Mouse (Mus musculus): Measurements from ENCODE around the gene Ttc7b.

Gene Ttc7b

DNA sequence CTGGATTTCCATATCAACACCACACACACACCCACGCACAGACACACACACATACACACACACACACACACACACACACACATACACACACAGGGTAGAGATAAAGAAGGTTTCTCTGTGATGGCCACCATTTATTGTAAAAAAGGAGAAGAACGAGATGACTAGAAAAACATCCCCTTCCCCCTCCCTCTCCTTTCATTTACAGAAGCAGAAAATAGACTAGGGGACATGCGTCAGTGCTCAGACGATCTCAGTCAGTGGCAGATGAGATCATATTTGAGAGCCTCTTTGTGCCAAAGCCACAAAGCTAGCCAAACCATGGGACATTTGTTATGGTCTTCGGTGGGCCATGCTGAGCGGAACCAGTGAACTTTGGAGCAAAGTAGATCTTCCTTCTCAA is 75.4 kb downstream of the Ttc7b start:
- DNase-seq, result no peak

DNA sequence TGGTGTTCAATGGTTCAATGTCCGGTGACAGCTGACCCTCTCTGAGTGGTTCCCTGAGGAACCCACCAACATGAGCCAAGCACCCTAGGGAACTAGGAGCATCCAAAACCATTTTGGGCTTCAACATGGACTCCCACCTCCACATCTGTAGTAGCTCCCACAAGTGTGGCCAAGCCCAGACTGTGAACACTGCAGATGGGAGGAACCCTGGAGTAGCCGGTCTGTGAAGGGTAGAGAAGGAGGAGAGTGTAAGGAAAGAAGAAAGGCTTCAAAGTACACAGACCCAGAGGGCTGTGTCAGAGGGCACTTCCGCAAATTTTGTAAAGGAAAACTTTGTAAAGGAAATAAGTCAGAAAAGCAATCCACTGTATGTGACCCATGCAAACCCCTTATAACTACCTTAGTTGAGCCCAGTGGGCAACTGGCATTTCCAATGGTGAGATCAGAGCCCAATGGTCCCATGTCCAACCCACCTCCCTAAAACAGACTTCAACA is 75.9 kb downstream of the Ttc7b start:
- DNase-seq, result no peak

DNA sequence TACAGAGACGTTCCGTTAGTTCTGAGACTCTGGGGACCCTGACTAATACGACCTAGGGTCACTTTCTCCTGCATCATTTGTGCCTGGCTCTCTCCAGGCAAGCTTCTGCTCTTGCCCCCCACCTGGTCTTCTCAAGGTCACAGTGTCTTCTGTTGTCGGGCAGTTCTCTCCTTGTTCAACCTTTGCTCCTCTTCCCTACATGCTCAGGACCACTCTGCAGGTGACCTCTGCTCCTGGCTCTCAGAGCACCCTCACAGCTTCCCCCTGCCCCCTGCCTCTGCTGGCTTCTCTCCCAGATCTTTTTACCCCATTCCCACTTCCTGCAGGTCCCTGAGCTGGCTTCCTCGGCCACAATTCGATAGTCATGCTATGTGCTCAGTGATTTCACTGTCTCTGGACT is 77.2 kb downstream of the Ttc7b start:
- no peak for DNase-seq

DNA sequence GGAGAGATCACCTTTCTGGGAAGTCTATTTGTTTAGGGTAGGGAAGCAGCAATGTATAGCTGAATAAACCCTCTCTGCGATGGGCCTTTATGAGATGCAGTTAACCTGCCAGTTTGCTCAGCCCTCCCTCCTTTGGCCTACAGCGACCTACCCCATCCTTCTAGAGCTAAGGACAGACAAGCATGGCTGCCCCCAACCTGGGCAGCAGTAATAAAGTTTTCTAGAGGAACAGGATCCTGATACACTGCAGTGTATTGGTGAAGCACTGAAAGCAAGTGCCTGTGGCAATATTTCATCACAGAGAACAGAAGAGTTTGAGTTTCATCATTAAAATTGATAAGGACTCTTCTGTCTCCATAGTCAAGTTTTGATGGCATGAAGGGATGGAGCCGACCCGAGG is 79.0 kb downstream of the Ttc7b start:
- DNase-seq, result no peak

DNA sequence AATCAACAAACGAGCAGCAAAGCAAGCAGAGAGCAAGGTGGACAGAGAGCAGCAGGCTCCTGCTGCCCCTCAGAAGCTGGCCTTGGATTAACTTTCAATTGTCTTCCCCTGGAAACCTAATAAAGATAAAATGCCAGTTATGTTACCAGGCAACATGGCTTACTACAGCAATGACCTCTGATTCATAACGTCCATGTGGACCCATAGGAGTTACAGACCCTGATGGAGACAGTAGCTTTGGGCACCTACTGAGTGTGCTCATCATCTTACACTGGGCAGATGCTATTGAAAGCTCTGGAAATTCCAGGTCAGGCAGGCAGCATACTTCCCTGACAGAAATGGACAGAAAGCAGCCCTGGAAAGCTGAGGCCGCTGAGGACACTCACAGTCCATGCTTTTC is 80.7 kb downstream of the Ttc7b start:
- no peak for DNase-seq

DNA sequence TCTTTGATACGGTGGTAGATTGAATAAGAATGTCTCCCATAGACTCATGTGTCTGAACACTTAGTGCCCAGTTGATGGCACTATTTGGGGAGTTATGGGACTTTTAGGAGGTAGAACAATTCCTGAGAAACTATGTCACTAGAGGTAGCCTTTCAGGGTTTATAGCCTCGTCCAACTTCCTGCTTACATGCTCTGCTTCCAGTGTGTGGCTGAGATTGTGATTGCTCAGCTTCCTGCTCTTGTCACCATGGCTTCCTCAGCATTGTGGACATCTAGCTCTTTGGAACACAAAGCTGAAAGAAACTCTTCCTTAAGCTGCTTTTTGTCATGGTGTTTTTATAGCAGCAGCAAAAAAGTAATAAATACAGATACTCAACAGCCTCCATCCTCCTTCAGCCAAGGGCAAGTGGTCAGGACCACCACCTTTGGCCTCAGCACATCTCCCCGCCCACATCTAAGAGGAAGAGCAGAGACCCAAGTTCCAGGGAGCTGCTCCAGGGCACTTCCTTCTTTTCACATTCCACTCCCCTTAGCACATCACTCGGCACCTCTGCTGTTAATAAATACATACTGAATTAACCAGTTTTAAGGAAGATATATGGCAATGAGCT is 81.4 kb downstream of the Ttc7b start:
- DNase-seq, result peak; percentile 36

DNA sequence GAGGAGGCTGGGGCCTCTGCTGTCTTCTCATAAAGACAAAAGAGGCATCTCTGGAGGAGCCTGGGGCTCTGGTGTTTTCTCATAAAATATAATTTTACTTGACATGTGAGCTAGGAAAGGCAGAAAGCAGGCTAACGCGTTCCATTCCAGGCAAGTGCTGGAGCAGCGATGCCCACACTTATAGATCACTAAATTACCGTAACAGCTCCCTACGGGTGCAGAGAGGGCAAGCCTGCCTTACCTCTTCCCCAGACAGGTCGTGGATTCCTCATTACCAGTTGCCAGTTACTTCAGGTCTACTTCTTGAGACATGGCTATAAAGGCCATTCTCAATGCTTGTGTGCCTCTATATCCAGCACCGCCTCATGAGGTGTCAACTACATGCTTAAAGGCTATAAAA is 82.1 kb downstream of the Ttc7b start:
- no peak for DNase-seq

DNA sequence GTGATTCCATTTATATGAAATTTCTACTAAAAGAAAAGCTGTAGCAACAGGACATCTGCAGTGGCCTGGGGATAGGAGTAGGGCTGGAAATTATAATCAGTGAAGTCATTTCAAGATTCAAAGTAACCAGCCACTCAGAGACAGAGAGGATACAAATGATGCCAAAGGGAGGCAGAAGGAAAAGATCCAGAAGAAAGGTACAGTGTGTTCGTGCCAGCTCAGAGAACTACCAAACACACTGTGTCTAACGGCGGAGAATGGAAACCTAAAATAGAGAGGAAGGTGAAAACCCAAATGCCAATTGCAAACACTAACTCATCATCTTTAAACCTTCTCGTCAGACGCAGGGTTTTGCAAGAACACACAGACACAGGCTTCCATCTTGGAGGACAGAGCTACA is 82.8 kb downstream of the Ttc7b start:
- DNase-seq, result no peak

DNA sequence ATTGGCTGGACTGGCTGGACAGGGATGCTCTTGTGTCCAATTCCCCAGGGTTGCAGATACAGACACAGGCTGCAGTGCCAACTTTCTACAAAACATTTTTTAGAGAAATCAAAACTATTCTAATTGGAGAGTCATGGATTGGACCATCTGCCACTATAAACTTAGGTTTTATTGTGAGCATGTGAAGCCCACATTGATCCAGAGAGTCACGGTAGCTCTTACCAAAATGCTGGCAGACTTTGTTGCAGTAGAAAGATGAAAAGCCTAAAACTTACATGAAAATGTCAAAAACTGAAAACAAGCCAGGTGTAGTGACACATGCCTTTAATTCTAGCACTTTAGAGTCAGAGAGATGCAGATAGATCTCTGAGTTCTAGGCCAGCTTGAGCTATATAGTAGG is 84.9 kb downstream of the Ttc7b start:
- DNase-seq, result no peak

DNA sequence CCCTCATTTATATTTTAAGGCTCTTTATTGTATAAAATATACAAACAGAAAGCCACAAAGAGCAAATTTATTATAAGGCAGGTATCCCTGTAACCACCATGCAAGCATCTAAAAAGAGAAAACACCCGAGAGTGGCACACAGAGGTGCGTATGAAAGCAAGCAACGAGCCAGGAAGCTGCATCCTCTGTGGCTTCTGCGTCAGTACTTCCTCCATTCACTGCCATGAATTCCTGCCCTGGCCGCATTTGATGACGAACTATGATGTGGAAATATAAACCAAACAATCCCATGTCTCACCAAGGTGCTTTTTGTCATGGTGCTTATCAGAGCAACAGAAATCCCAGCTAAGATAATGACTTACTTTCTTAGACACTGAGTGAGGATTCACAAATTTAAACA is 88.8 kb downstream of the Ttc7b start:
- no peak for DNase-seq

DNA sequence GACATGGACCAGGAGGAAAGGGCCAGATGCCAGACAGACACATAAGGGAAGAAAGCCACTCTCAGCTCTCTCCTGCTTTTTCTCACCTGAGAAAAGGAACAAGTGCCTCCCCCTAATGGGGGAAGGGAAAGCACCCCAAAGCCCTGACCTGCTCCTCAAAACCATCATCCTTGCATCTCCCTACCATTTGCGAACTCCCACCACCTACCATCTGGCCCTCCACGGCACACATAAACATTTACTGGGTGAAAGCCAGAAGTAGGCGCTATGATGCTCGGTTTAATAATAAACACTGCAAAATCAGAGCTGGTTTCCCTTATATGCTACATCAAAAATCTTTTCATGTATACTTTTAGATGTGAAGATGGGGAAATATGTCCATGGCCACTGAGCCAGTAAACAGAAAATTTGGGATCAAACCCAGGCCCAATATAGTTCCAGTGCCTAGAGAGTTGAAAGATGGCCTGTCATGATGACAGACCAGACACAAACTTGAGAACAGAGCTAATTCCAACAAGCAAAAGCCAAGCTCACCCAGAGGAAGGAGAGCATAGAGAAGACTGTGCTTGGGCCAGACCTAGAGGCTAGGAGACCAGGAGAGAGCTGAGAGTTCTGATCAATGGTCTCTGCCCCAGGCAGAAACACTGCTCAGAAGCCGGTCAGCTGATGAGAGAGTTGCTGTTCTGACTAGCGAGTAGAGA is 91.1 kb downstream of the Ttc7b start:
- no peak for DNase-seq

DNA sequence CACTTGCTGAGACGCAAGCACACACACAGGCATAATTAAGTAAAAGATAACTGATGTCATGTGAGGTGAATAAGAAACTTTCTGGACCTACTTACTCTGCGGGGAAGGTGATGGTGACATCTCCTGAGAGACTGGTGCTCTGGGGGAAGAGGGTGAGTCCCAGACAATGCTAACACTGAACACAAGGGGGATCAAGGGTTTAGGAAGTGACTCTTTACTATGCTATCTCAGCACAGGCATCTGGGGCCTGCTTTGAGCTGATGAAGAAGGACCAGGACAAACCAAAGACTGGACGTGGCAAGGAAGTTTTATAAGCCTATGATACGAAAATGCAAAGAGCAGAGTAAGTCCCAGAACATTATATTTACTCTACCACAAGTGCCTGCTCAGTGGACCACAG is 92.4 kb downstream of the Ttc7b start:
- no peak for DNase-seq

DNA sequence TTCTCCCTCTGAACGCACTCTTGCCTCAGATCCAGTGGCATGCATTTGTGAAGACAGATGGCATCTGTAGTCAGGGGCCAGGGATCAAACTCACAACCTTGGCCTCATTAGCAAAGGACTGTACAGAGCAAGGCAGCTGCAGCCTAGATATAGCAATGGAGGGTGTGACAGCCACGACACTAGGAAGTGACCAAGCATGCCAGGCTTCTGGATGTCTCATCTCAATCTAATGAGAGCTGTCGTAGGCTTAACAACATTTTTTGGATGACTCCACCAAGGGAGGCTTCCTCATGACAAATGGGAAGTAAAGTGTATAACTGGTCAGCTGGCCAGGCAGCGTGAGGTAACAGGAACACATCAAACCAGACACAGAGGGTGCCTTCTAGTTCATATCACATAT is 94.4 kb downstream of the Ttc7b start:
- DNase-seq, result no peak

DNA sequence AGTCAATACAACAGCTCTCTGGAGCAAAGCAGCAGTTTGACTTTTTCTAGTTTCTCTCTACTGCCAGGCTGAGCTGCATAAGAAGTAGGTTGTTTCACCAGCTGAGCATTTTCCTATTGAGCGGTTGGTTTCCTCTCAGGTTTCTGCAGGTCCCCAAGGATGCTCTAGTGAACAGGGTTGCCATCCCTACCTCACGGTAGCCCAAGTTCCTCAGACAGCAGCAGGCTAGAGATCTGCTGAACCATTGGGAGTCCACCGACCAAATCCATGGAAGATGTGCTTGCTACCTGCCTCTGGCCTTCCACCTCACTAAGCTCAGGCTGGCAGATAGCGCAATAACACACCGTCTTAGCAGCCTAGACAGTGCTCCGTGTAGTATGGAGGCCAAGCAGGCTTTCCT is 95.6 kb downstream of the Ttc7b start:
- no peak for DNase-seq

DNA sequence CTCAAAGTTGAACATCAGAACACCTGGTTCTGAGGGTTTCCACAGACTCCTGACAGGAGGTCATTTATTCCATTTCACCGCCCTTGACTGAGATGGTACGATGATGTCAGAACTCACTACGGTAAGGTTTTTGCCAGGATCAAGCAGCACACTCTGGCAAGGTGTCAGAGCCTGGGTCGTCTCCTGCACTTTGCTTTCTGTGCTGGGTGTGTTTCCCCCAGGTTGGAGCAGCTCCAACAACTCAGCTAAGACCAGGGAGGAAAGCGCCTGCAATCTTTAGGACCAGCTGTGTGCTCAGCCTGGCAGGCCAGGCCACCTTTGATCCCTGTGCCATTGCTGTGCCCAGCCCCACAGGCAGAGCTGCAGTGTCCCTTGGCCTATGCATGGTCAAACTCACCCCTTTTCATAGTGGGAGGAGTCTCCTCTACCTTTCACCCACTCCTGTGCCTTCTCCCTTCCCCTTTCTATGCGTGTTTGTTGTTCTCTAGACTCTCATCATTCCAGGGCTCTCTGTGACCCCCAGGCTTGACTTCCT is 98.3 kb downstream of the Ttc7b start:
- peak; percentile 87 for DNase-seq

DNA sequence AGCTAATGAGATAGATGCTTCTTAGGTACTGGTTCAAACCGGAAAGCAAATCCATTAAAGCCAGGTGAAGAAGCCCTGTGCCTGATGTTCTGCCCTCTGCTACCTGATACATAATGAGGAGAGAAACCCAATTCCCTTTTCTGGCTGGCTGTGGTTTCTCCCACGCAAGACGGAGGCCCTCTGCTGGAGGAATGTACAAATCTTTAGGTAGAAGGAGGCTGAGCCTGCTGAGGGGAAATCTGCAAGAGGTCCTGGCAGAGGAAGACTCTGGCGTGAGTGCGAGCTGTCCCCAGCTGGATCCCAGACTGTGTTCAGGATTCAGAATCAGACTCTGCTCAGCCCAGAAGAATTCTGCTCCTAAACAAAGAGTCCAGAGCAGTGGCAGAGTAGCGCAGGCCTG is 99.1 kb downstream of the Ttc7b start:
- DNase-seq, result peak; percentile 35

DNA sequence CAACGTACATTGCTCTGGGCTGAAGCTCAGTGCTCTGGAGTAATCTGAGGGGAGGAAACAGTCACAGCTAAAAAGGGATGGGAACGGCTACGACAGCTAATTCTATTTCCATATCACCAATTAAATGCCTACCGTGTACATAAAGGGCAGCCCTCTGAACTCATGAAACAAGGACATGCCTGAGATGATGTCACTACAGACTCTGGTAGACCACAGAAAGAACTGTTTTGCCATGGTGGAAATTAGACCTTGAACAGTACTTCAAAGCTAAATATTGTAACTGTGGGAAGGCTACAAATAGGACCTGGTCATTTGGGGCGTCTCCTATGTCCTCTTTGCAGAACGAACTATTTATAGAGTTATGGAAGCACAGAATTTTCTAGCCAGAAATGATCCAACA is 99.7 kb downstream of the Ttc7b start:
- no peak for DNase-seq

DNA sequence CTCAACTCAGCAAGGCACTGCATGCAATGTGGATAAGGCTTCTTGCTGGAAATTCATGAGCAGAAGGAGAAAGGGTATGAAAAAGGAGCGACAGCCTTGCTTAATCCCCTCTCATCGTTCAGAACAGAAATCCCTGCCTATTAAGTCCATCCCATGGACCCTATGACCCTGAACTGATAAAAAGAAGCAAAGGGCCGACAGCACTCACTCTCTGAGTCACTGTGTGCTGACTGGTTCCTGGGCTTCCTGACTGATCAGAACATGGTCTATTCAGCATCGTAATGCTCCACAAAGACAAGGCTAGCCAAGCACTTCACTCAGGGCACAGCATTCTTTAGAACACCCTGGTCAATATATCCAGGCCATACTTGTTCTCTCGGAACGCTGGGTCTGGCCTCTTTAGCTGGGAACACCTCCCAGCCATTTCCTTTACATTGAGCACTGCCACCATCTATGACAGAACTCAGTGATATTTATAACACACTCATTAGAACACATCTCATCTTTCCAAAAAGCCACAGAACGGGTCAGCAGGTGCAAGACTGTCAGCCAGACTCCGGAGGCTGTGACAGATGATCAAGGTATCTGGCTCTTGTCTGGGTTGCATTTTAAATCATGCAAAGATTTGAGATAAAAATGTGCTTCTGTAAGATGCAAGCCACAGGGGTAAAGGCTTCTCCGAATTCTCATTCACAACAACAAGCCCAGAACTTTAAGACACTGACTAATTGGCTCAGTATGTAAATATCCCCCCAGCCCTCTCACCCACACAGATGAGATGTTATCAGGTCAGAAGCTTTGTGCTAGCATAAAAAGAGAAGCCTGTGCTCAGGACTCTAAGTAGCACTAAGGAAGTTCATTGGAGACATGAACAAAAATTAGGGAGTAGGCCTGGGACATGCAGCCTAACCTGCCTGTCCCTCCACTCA is 100.4 kb downstream of the Ttc7b start:
- no peak for DNase-seq

DNA sequence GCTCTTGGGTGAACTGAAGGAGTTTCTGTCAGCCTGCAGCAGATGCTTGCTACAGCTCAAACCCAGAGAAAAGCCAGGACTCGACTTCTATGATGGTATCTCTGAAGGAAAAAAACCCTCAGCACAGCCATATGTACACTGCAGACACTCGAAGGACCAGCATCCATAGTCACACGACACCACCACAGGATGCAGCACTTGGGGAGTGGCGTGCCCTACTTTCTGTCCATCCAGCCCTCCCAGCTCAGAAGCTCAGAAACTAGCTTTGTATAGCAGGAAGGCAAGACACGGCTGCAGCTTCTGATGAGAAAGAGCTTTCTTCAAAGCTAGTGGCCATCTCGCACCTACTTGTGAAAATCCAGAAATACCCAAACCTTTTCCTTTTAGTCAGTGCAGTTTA is 104.8 kb downstream of the Ttc7b start:
- no peak for DNase-seq

DNA sequence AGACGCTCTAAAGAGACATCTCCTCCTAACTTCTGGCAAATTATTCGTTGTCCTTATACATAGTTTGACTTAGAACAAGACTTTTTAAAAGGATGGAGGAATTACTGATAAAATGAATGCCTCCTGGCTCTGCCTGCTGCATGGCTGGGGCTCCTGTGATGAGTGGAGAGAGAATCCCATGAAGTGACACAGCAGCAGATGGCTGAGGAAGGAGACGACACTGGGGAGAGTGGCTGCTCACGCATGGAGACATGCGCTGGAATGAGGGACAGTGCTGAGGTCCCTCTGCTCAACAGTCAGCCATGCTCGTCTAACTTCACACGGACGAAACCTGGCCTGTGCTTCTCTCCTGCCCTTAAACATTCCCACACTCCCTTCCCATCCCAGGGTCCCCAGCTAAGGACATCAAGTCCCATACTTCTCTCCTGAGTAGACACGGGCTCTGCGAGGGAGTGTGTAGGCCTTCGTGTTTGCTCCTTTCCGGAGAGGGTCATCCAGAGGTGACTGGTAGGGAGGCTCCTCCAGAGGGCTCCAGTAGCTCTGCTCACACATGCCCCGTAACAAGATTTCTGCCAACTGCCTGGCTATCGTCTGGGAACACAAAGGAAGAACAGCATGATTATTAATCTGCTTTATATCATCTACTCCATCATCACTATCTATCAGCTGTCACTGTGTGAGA is 105.8 kb downstream of the Ttc7b start:
- DNase-seq, result no peak

DNA sequence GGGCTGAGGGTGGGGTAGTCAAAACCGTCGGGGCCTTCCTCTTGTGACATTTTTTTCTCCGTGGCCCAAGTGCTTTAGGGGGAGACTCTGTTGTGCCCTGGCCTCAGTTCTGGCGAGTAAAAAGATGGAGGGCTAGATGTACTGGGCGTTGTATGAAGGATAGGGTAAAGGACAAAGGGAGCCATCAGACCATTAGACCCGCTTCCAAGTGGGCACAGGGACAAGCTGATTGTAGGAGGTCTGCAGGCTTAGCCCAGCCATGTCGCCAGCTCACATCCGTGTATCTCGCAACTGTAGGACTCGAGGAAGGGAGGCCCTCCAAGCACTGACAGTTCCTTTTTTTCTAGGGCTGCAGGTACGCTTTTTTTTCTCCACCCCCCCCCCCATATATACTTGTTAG is 111.9 kb downstream of the Ttc7b start:
- no peak for DNase-seq

DNA sequence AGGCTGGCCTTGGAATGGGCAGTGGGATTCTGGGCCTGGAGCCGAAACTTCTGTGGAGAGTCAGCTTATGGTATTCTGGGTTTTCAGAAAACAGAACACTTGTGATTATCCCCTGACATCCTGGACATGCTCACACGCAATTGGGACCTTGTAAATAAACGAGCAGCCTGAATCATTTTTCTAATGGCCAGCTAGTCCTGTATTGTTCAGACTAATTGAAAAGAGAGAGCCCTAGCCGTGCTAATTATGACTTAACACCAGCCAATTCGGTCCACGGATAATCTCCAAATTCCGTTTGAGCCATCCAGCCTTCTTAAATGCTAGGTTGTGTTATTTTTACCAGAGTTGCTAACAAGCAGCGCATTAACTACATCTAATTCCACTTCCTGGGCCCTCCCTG is 112.5 kb downstream of the Ttc7b start:
- DNase-seq, result no peak

DNA sequence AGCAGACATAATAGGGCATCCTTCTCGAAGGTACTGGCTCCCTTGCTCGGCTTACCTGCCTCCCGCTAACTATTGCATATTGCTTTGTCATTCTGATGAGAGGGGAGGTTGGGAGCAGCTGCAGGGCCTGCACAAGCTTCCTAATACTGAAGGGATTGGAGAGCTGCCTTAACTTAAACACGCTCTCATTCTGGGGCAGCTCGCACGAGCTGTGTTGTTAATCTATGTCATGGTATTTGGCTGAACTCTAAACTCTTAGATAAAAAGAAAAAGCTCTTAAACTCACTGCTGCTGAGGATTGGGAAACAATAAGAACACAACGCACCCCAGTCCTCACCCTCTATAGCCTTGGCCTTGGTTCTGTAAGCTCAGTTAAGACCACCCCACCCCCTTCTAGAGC is 113.3 kb downstream of the Ttc7b start:
- DNase-seq, result no peak
